Mouse (Mus musculus) bone marrow macrophage, adult 2 months (primary cell): Measurements from ENCODE around the gene Lrrc28.

Source experiments
- CTCF ChIP-seq: IDR thresholded peaks from 2 replicates; pipeline ENCODE4 v1.5.1; 2012; ENCODE audit warnings: low read depth, mild to moderate bottlenecking, low read length, moderate library complexity
- POLR2A ChIP-seq: IDR thresholded peaks from 2 replicates; pipeline ENCODE4 v1.6.1; 2012; ENCODE audit warnings: mild to moderate bottlenecking, low read depth, low read length, borderline replicate concordance

DNA sequence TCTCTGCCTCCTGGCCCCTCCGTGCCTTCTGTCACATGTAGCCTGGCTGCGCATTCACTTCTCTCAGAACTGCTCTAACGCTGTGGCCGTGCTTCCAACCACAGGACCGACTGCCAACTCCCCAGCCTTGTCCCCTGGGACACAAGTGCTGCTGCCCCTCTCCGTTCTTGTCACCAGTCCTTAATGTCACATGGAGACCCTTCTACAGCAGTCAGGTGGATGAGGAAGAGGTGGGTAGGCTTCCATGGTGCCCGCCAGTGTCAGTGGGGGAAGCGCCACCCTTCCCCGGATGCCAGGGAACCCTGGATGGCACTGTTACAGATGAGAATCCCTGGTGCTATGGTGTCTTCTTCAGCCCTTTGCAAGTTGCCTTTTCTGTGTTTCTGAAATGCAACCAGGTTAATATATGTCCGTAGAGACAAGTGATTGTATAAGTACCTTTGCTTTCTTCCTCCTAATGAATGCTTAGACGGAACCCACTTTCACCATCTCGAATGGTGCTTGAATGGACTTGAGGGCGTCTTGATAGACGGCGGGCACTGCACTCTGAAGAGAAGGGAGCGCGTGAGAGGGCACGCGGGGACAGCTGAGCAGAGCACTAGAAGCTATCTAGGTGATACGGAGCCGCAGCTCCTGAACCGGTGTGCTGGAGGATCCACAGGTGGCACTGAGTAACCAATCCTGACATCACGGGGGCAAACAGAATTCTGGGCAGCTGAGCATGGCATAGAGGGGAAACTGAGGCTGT, 47.9 kb upstream of the Lrrc28 start:
- TF ChIP-seq CTCF (no peak), POLR2A (no peak)
